Mouse (Mus musculus) brain, adult 2 months (tissue): ENCODE measurements at regions not wholly inside any gene's neighbourhood (a gene's known extent, or its start where the extent isn't known, plus 50 kb on each side); places are given as distances from the start of the nearest gene placed in this dataset.

ENCODE experiments used
- DNase-seq: peaks from one replicate; pipeline ENCODE4 v3.0.0; 2011; ENCODE audit warnings: low read depth, low spot score

GRCm38 (mm10) chr16:95194151-95194550, 63.2 kb upstream of the Kcnj15 start:
- DNase-seq, result no peak

DNA sequence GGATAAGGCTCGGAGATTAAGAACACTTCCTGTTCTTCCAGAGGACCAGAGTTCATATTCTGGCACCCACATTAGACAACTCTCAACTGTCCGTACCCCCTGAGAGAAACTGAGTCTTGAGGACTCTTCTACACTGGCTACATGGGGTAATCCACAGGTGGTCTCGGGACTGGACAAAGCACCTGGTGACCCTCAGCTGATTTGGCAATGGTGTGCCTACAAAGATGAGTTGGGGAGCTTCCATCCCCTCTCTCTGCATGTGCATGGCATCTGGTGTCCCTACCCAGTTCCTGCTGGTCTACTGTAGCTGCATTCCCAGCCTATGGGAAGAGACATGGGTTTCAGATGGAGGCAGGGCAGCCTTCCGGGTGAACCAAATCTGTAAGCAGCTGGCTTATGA, 61.2 kb upstream of the Kcnj15 start:
- no peak for DNase-seq

- peak; percentile 81 for DNase-seq
Measured at GRCm38 (mm10) chr16:95196622-95197021, 60.7 kb upstream of the Kcnj15 start.

- DNase-seq, result no peak
Measured at GRCm38 (mm10) chr16:95198795-95199563, 58.4 kb upstream of the Kcnj15 start.

GRCm38 (mm10) chr16:95202126-95202883, 55.1 kb upstream of the Kcnj15 start:
- DNase-seq, result peak; percentile 47

GRCm38 (mm10) chr16:95203026-95203425, 54.3 kb upstream of the Kcnj15 start:
- DNase-seq, result peak; percentile 70

- no peak for DNase-seq
Measured at GRCm38 (mm10) chr16:95203790-95204189, 53.6 kb upstream of the Kcnj15 start.

DNA sequence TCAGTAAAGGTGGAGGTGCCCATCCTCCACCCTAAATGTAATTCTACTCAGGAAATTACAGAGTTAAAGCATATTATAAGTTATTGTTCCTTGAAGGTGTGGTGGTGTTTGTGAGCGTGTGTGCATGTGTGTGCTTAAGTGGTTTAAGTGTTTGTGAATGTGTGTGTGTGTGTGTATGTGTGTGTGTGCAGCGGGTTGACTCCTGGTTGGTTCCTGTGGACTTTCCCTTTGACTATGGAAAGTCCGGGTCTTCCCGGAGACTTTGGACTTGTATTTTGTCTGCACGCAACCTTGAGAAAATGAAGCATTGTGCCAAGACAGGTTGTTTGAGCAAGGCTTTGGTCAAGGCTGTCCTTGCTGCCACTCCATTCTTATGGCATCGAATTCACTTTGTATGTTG, 52.9 kb upstream of the Kcnj15 start:
- DNase-seq, result no peak

- no peak for DNase-seq
Measured at GRCm38 (mm10) chr16:95206445-95206844, 50.9 kb upstream of the Kcnj15 start.

GRCm38 (mm10) chr16:95207547-95207946, 49.8 kb upstream of the Kcnj15 start:
- DNase-seq, result no peak
